Mouse (Mus musculus): Measurements from ENCODE around the gene Pik3r1. TPM values are rescaled to one million over a fixed set of nuclear protein-coding genes. Genes with fewer than 3 reads are reported as not detected.

The Pik3r1 gene
- polyA plus RNA-seq, 1 experiment from 2014 or later = 18.0 TPM

GRCm38 (mm10) chr13:101668859-101669258 is 99.2 kb downstream of the Pik3r1 start:
- Histone ChIP-seq H3K4me1 (replicated peaks) (peaks cover 17% of the 10 kb centered on the region), H3K4me2 (no peak overlapping the region), H3K27ac (no peak overlapping the region), H3K27me3 (no peaks in the 10 kb centered on the region), H3K9me3 (replicated peaks) (no peaks in the 10 kb centered on the region), H3K36me3 (no peaks in the 10 kb centered on the region), H3K9ac (no peak overlapping the region), H3K4me3 (replicated peaks) (no peak overlapping the region)
- ATAC-seq (ENCODE audit: low read depth) (no peak), DNase-seq (no peak)
- 43% methylated on average over 3 of the region's 3 CpGs for WGBS (ENCODE audit: insufficient replicate concordance)

- Histone ChIP-seq H3K4me3 (replicated peaks) (no peak overlapping the region), H3K4me2 (peak overlapping the region; percentile 8), H3K27me3 (no peaks in the 10 kb centered on the region), H3K4me1 (replicated peaks) (peaks cover 58% of the 10 kb centered on the region), H3K27ac (peak overlapping the region; percentile 19; the same call in 1 of the 2 replicates), H3K9ac (0 out of 2 replicates have a peak overlapping the region, but pooled peaks have one; percentile 7), H3K36me3 (no peaks in the 10 kb centered on the region), H3K9me3 (replicated peaks) (no peaks in the 10 kb centered on the region)
- no peak; the same call in 1 of the 2 replicates for ATAC-seq (ENCODE audit: low read depth)
- 18% methylated on average over 5 of the region's 5 CpGs for WGBS (ENCODE audit: insufficient replicate concordance)
- no peak for DNase-seq
Observed at GRCm38 (mm10) chr13:101664010-101664409, 104.0 kb downstream of the Pik3r1 start.

- peaks cover 66% of the 10 kb centered on the region for H3K4me1 ChIP-seq (replicated peaks)
- no peak for ATAC-seq (ENCODE audit: low read depth)
- no peak overlapping the region for H3K27ac ChIP-seq
- DNase-seq = no peak
- no peaks in the 10 kb centered on the region for H3K9me3 ChIP-seq (replicated peaks)
- H3K36me3 ChIP-seq = no peaks in the 10 kb centered on the region
- 73% methylated on average over 1 of the region's 1 CpGs for WGBS (ENCODE audit: insufficient replicate concordance)
- no peak overlapping the region for H3K4me3 ChIP-seq (replicated peaks)
- no peaks in the 10 kb centered on the region for H3K27me3 ChIP-seq
- no peak overlapping the region for H3K4me2 ChIP-seq
- no peak overlapping the region for H3K9ac ChIP-seq
Observed at GRCm38 (mm10) chr13:101662900-101663299, 105.1 kb downstream of the Pik3r1 start.

DNA sequence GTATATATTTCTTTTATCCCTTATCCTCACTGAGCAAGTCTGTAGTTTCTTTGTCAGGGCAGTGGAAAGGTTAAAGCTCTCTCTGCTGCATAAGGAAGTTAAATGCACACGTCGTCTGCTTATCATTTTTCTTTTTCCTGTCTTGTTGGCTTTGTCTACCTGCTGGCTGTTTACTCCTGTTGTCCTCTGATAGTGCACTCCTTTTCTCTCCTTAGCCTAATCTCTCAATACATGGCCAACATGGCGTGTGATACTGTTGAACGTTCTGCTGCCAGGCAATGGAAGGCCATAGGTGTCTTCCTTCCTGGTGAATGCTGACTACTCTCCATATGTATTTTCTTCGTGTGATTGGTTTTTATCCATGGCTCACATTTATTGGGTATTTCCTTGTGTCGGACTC is 106.5 kb downstream of the Pik3r1 start:
- H3K4me2 ChIP-seq = peak overlapping the region; percentile 30
- H3K27me3 ChIP-seq = no peaks in the 10 kb centered on the region
- 19% methylated on average over 6 of the region's 6 CpGs for WGBS (ENCODE audit: insufficient replicate concordance)
- peaks cover 68% of the 10 kb centered on the region for H3K4me1 ChIP-seq (replicated peaks)
- peak; percentile 77 for ATAC-seq (ENCODE audit: low read depth)
- DNase-seq = peak; percentile 32
- H3K9ac ChIP-seq = no peak overlapping the region
- H3K4me3 ChIP-seq (replicated peaks) = no peak overlapping the region
- H3K27ac ChIP-seq = no peak overlapping the region
- no peaks in the 10 kb centered on the region for H3K36me3 ChIP-seq
- H3K9me3 ChIP-seq (replicated peaks) = no peaks in the 10 kb centered on the region

DNA sequence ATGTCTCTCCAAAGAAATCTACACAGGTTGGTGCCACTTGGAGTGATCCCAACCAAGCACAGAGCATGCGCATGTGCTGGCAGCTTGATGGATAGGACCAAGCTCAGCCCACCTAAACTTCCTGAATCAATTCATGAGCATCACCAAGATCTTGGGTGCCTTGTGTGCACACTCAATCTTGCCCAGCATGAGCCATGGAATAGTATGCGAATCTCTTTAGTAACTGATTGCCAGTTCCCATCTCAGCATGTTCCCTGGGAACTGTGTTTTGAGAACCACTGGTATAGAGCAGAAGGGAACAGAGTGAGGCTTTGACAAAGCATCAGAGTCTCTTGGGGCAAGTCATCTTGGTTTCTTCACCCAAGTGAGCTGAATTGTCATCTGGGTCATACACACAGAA is 107.8 kb downstream of the Pik3r1 start:
- H3K9ac ChIP-seq = no peak overlapping the region
- no peak overlapping the region for H3K27ac ChIP-seq
- no peaks in the 10 kb centered on the region for H3K9me3 ChIP-seq (replicated peaks)
- H3K36me3 ChIP-seq = no peaks in the 10 kb centered on the region
- H3K27me3 ChIP-seq = no peaks in the 10 kb centered on the region
- peaks cover 62% of the 10 kb centered on the region for H3K4me1 ChIP-seq (replicated peaks)
- DNase-seq (no peak), ATAC-seq (ENCODE audit: low read depth) (no peak)
- no peak overlapping the region for H3K4me2 ChIP-seq
- H3K4me3 ChIP-seq (replicated peaks) = no peak overlapping the region
- WGBS (ENCODE audit: insufficient replicate concordance) = 84% methylated on average over 2 of the region's 2 CpGs

GRCm38 (mm10) chr13:101652131-101652530 is 115.9 kb downstream of the Pik3r1 start:
- ATAC-seq (ENCODE audit: low read depth) = no peak
- no peak overlapping the region for H3K9ac ChIP-seq

DNA sequence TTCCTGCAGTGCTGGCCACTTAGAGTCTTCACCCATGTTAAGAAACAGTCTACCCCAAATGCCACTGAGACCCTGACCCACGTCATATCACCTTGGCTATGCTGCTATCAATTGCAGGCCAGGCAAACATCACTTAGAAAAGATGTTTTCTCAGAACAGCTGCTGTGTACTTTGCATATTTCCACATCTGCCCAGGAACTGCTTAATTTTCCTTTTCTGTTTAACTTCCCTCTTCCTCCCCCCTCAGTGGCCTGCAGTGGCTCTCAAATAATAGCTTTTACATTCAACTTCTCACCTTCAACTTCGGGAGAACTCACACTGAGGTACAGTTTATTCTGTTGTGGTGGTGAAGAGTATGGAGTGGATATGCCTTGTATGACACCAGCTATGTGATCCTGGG is 126.4 kb downstream of the Pik3r1 start:
- 0 out of 2 replicates have a peak, but pooled peaks cover 3% of the 10 kb centered on the region for H3K4me1 ChIP-seq (replicated peaks)
- ATAC-seq (ENCODE audit: low read depth) (no peak), DNase-seq (no peak)
- no peaks in the 10 kb centered on the region for H3K9me3 ChIP-seq (replicated peaks)
- H3K36me3 ChIP-seq = no peaks in the 10 kb centered on the region
- 60% methylated on average over 2 of the region's 2 CpGs for WGBS (ENCODE audit: insufficient replicate concordance)
- no peak overlapping the region for H3K27ac ChIP-seq
- no peak overlapping the region for H3K4me2 ChIP-seq
- H3K27me3 ChIP-seq = 0 out of 2 replicates have a peak, but pooled peaks cover 2% of the 10 kb centered on the region
- H3K4me3 ChIP-seq (replicated peaks) = no peak overlapping the region
- no peak overlapping the region for H3K9ac ChIP-seq

More at GRCm38 (mm10) chr13:101652131-101652530, 115.9 kb downstream of the Pik3r1 start:
- WGBS (ENCODE audit: insufficient replicate concordance) = 69% methylated on average over 2 of the region's 2 CpGs
- no peak overlapping the region for H3K4me2 ChIP-seq
- H3K4me3 ChIP-seq (replicated peaks) = no peak overlapping the region
- no peaks in the 10 kb centered on the region for H3K36me3 ChIP-seq
- H3K4me1 ChIP-seq (replicated peaks) = no peaks in the 10 kb centered on the region
- H3K27ac ChIP-seq = no peak overlapping the region
- no peak for DNase-seq
- no peaks in the 10 kb centered on the region for H3K9me3 ChIP-seq (replicated peaks)
- no peaks in the 10 kb centered on the region for H3K27me3 ChIP-seq

- 41% methylated on average over 1 of the region's 1 CpGs for WGBS (ENCODE audit: insufficient replicate concordance)
- DNase-seq (no peak), ATAC-seq (ENCODE audit: low read depth) (peak; percentile 67)
- Histone ChIP-seq H3K9me3 (replicated peaks) (no peaks in the 10 kb centered on the region), H3K27me3 (0 out of 2 replicates have a peak, but pooled peaks cover 8% of the 10 kb centered on the region), H3K27ac (no peak overlapping the region), H3K4me3 (replicated peaks) (no peak overlapping the region), H3K9ac (no peak overlapping the region), H3K4me1 (replicated peaks) (peaks cover 34% of the 10 kb centered on the region), H3K4me2 (no peak overlapping the region), H3K36me3 (no peaks in the 10 kb centered on the region)
Observed at GRCm38 (mm10) chr13:101635837-101636236, 132.2 kb downstream of the Pik3r1 start.

- peaks cover 34% of the 10 kb centered on the region for H3K4me1 ChIP-seq (replicated peaks)
- H3K9ac ChIP-seq = no peak overlapping the region
- ATAC-seq (ENCODE audit: low read depth) = no peak
- 0 out of 2 replicates have a peak, but pooled peaks cover 6% of the 10 kb centered on the region for H3K27me3 ChIP-seq
- H3K9me3 ChIP-seq (replicated peaks) = no peaks in the 10 kb centered on the region
- H3K27ac ChIP-seq = no peak overlapping the region
- no peak for DNase-seq
- no peak overlapping the region for H3K4me3 ChIP-seq (replicated peaks)
- H3K36me3 ChIP-seq = no peaks in the 10 kb centered on the region
- no peak overlapping the region for H3K4me2 ChIP-seq
Observed at GRCm38 (mm10) chr13:101634420-101634819, 133.6 kb downstream of the Pik3r1 start.

- Histone ChIP-seq H3K4me1 (replicated peaks) (peaks cover 34% of the 10 kb centered on the region), H3K9ac (no peak overlapping the region), H3K9me3 (replicated peaks) (no peaks in the 10 kb centered on the region), H3K27me3 (0 out of 2 replicates have a peak, but pooled peaks cover 6% of the 10 kb centered on the region), H3K27ac (no peak overlapping the region), H3K4me3 (replicated peaks) (no peak overlapping the region), H3K36me3 (no peaks in the 10 kb centered on the region), H3K4me2 (no peak overlapping the region)
- ATAC-seq (ENCODE audit: low read depth) = no peak
- no peak for DNase-seq
Observed at GRCm38 (mm10) chr13:101633620-101634019, 134.4 kb downstream of the Pik3r1 start.

- H3K4me2 ChIP-seq = no peak overlapping the region
- peaks cover 34% of the 10 kb centered on the region for H3K4me1 ChIP-seq (replicated peaks)
- H3K36me3 ChIP-seq = no peaks in the 10 kb centered on the region
- no peak overlapping the region for H3K9ac ChIP-seq
- no peak overlapping the region for H3K27ac ChIP-seq
- 0 out of 2 replicates have a peak, but pooled peaks cover 6% of the 10 kb centered on the region for H3K27me3 ChIP-seq
- no peak overlapping the region for H3K4me3 ChIP-seq (replicated peaks)
- DNase-seq = no peak
- WGBS (ENCODE audit: insufficient replicate concordance) = 33% methylated on average over 4 of the region's 4 CpGs
- no peaks in the 10 kb centered on the region for H3K9me3 ChIP-seq (replicated peaks)
- ATAC-seq (ENCODE audit: low read depth) = no peak
Observed at GRCm38 (mm10) chr13:101632771-101633170, 135.2 kb downstream of the Pik3r1 start.

DNA sequence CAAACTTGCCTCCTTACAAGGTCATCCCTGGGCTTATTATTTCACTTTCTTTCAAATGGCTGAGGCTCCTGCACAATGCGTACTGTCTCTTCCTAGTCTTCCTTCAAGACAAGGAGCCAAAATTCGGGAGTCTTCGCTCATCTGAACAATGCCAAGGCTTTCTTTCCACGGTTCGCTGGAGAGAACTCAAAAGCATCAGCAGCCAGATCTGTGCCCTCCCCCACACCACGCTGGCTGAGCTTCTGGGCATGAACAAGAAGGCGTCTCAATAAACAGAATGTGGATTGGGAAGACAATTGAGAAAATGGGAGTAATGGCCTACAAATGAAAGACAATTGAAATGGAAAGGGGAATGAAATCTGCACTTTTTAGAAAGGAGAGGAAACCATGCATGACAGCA is 136.5 kb downstream of the Pik3r1 start:
- H3K4me1 ChIP-seq (replicated peaks) = peaks cover 38% of the 10 kb centered on the region
- DNase-seq (no peak), ATAC-seq (ENCODE audit: low read depth) (no peak)
- H3K27ac ChIP-seq = no peak overlapping the region
- no peak overlapping the region for H3K9ac ChIP-seq
- H3K9me3 ChIP-seq (replicated peaks) = no peaks in the 10 kb centered on the region
- WGBS (ENCODE audit: insufficient replicate concordance) = 78% methylated on average over 7 of the region's 7 CpGs
- no peak overlapping the region for H3K4me2 ChIP-seq
- H3K36me3 ChIP-seq = no peaks in the 10 kb centered on the region
- H3K4me3 ChIP-seq (replicated peaks) = no peak overlapping the region
- 0 out of 2 replicates have a peak, but pooled peaks cover 6% of the 10 kb centered on the region for H3K27me3 ChIP-seq

Data from liver, embryonic 13.5 days (tissue).